Mouse (Mus musculus): ENCODE results near the gene Arl4c. TPM values are rescaled to one million over a fixed set of nuclear protein-coding genes. Genes with fewer than 3 reads are reported as not detected.
"Not testable (repeated sequence)": the region's sequence is repeated elsewhere in the genome, so short reads cannot be mapped to it uniquely, and the experiment has no call there.

Arl4c gene
- total RNA-seq, 2 experiments from 2014 or later: 52.3 to 52.5 TPM

- DNase-seq (ENCODE audit: low spot score in 2 of 2): no peak
These were observed 45.9 kb downstream of the Arl4c start for GRCm38 (mm10) chr1:88656096-88656480.

- no peak for DNase-seq (ENCODE audit: low spot score in 2 of 2)
These were observed 46.4 kb downstream of the Arl4c start for GRCm38 (mm10) chr1:88655473-88656095.

GRCm38 (mm10) chr1:88654521-88655472, 47.2 kb downstream of the Arl4c start:
- DNase-seq (ENCODE audit: low spot score in 2 of 2): no peak

- no peak for DNase-seq (ENCODE audit: low spot score in 2 of 2)
These were observed 48.2 kb downstream of the Arl4c start for GRCm38 (mm10) chr1:88653614-88654520.

GRCm38 (mm10) chr1:88652682-88653081, 49.3 kb downstream of the Arl4c start:
- no peak for DNase-seq (ENCODE audit: low spot score in 2 of 2)

- no peak for DNase-seq (ENCODE audit: low spot score in 2 of 2)
These were observed 50.4 kb downstream of the Arl4c start for GRCm38 (mm10) chr1:88651668-88652067.

GRCm38 (mm10) chr1:88648742-88649141, 53.3 kb downstream of the Arl4c start:
- no peak for DNase-seq (ENCODE audit: low spot score in 2 of 2)

- no peak for DNase-seq (ENCODE audit: low spot score in 2 of 2)
These were observed 56.4 kb downstream of the Arl4c start for GRCm38 (mm10) chr1:88645599-88646119.

- no peak for DNase-seq (ENCODE audit: low spot score in 2 of 2)
These were observed 57.6 kb downstream of the Arl4c start for GRCm38 (mm10) chr1:88644417-88644816.

- no peak for DNase-seq (ENCODE audit: low spot score in 2 of 2)
These were observed 58.7 kb downstream of the Arl4c start for GRCm38 (mm10) chr1:88643181-88643823.

GRCm38 (mm10) chr1:88642735-88643134, 59.3 kb downstream of the Arl4c start:
- DNase-seq (ENCODE audit: low spot score in 2 of 2): no peak

- no peak for DNase-seq (ENCODE audit: low spot score in 2 of 2)
These were observed 60.3 kb downstream of the Arl4c start for GRCm38 (mm10) chr1:88641678-88642215.

- DNase-seq (ENCODE audit: low spot score in 2 of 2): no peak
These were observed 60.8 kb downstream of the Arl4c start for GRCm38 (mm10) chr1:88641194-88641593.

GRCm38 (mm10) chr1:88639432-88640281, 62.4 kb downstream of the Arl4c start:
- no peak for DNase-seq (ENCODE audit: low spot score in 2 of 2)

GRCm38 (mm10) chr1:88638622-88639021, 63.4 kb downstream of the Arl4c start:
- DNase-seq (ENCODE audit: low spot score in 2 of 2): no peak

- not testable (repeated sequence) for DNase-seq (ENCODE audit: low spot score in 2 of 2)
These were observed 65.4 kb downstream of the Arl4c start for GRCm38 (mm10) chr1:88636579-88637161.

GRCm38 (mm10) chr1:88635659-88636058, 66.4 kb downstream of the Arl4c start:
- DNase-seq (ENCODE audit: low spot score in 2 of 2): no peak

GRCm38 (mm10) chr1:88632851-88633250, 69.2 kb downstream of the Arl4c start:
- DNase-seq (ENCODE audit: low spot score in 2 of 2): no peak

GRCm38 (mm10) chr1:88629966-88630488, 72.0 kb downstream of the Arl4c start:
- DNase-seq (ENCODE audit: low spot score in 2 of 2): no peak

Measured in layer of hippocampus, postnatal 10 days (tissue).